Mouse (Mus musculus) kidney, adult 2 months (tissue): ENCODE measurements around the gene Sh3bgrl3. TPM values are rescaled to one million over a fixed set of nuclear protein-coding genes. Genes with fewer than 3 reads are reported as not detected.

Experiments
- DNase-seq: peaks from one replicate; pipeline ENCODE4 v3.0.0; 2021
- H3K27ac ChIP-seq: fragments of 200-500 bp; 2 replicates; pipeline ENCODE4 v1.5.1; 2012; ENCODE audit warnings: low read depth, low read length, control low read depth, inconsistent platforms; ENCODE audit not compliant: insufficient read depth
- H3K27me3 ChIP-seq: fragments of 200-500 bp; replicated peaks from 2 replicates; pipeline ENCODE4 v1.6.1; 2012; ENCODE audit warnings: mild to moderate bottlenecking, moderate library complexity, low read length, inconsistent platforms; ENCODE audit not compliant: control insufficient read depth, insufficient read depth
- H3K36me3 ChIP-seq: fragments of 200-500 bp; 2 replicates; pipeline ENCODE4 v1.6.1; 2012; ENCODE audit warnings: mild to moderate bottlenecking, moderate library complexity, low read length, inconsistent platforms; ENCODE audit not compliant: control insufficient read depth, insufficient read depth
- H3K4me1 ChIP-seq: fragments of 200-500 bp; 2 replicates; pipeline ENCODE4 v1.6.1; 2011; ENCODE audit warnings: low read length; ENCODE audit not compliant: control insufficient read depth, insufficient read depth
- H3K4me3 ChIP-seq: fragments of 200-500 bp; 2 replicates; pipeline ENCODE4 v1.5.1; 2011; ENCODE audit warnings: mild to moderate bottlenecking, low read depth, low read length, control low read depth; ENCODE audit not compliant: insufficient read depth
- CTCF ChIP-seq: fragments of 200-500 bp; conservative IDR thresholded peaks from 2 replicates; pipeline ENCODE4 v1.5.1; 2011; ENCODE audit warnings: low read depth, mild to moderate bottlenecking, control low read depth, low read length, moderate library complexity, mixed read lengths; ENCODE audit not compliant: insufficient read depth, insufficient read length
- POLR2A ChIP-seq: fragments of 200-500 bp; IDR thresholded peaks from one replicate; pipeline ENCODE4 v1.6.1; 2011; ENCODE audit warnings: low read depth, low read length, control low read depth
- WGBS: fragments of 180-500 bp; shearing (Covaris S2); methylation state at CpG from one replicate; pipeline ENCODE4 v1.1.7; 2018; 5-methylcytosine and 5-hydroxymethylcytosine counted together
- polyA plus RNA-seq: library from polyadenylated mRNA; depleted of rRNA; stranded (reverse); fragments of >200 nt; gene quantifications from 2 replicates; pipeline ENCODE4 v1.2.3, GENCODE M21; 2012

The Sh3bgrl3 gene
- polyA plus RNA-seq, 1 experiment = 323 TPM

- Histone ChIP-seq H3K36me3 (no peaks in the 10 kb centered on the region), H3K27ac (no peak overlapping the region; the same call in 1 of the 2 replicates), H3K4me3 (peak overlapping the region; percentile 82), H3K27me3 (no peaks in the 10 kb centered on the region), H3K4me1 (no peaks in the 10 kb centered on the region; the same call in 1 of the 2 replicates)
- 47% methylated on average over 8 of the region's 8 CpGs for WGBS
- TF ChIP-seq CTCF (no peak), POLR2A (no peak)
- no peak for DNase-seq
Measured at GRCm38 (mm10) chr4:134127793-134128192, 796 bp downstream of the Sh3bgrl3 start.

- DNase-seq = no peak
- TF ChIP-seq CTCF = no peak
- no peak for TF ChIP-seq POLR2A
- 81% methylated on average over 7 of the region's 7 CpGs for WGBS
- H3K27me3 ChIP-seq = no peaks in the 10 kb centered on the region
- H3K4me1 ChIP-seq = no peaks in the 10 kb centered on the region; the same call in 1 of the 2 replicates
- H3K27ac ChIP-seq = no peak overlapping the region
- H3K36me3 ChIP-seq = no peaks in the 10 kb centered on the region
- H3K4me3 ChIP-seq = no peak overlapping the region
Measured at GRCm38 (mm10) chr4:134127121-134127455, 1.5 kb downstream of the Sh3bgrl3 start.

- DNase-seq = no peak
- H3K4me1 ChIP-seq = no peaks in the 10 kb centered on the region; the same call in 1 of the 2 replicates
- WGBS = 90% methylated on average over 21 of the region's 21 CpGs
- H3K36me3 ChIP-seq = no peaks in the 10 kb centered on the region
- no peak overlapping the region for H3K27ac ChIP-seq
- no peak overlapping the region for H3K4me3 ChIP-seq
- TF ChIP-seq CTCF = no peak
- no peaks in the 10 kb centered on the region for H3K27me3 ChIP-seq
Measured at GRCm38 (mm10) chr4:134126300-134127120, 2.1 kb downstream of the Sh3bgrl3 start.

GRCm38 (mm10) chr4:134125383-134126060, 3.1 kb downstream of the Sh3bgrl3 start:
- Histone ChIP-seq H3K4me3 (no peak overlapping the region), H3K27me3 (no peaks in the 10 kb centered on the region), H3K4me1 (no peaks in the 10 kb centered on the region), H3K27ac (no peak overlapping the region), H3K36me3 (no peaks in the 10 kb centered on the region)
- TF ChIP-seq CTCF (no peak), POLR2A (no peak)
- no peak for DNase-seq
- 86% methylated on average over 15 of the region's 15 CpGs for WGBS

GRCm38 (mm10) chr4:134123680-134124551, 4.7 kb downstream of the Sh3bgrl3 start:
- peak; percentile 90 for TF ChIP-seq CTCF
- no peak for TF ChIP-seq POLR2A
- no peak for DNase-seq
- Histone ChIP-seq H3K27ac (no peak overlapping the region), H3K4me3 (no peak overlapping the region), H3K27me3 (no peaks in the 10 kb centered on the region), H3K4me1 (no peaks in the 10 kb centered on the region), H3K36me3 (no peaks in the 10 kb centered on the region)
- 23% methylated on average over 17 of the region's 17 CpGs for WGBS

GRCm38 (mm10) chr4:134123147-134123546, 5.4 kb downstream of the Sh3bgrl3 start:
- TF ChIP-seq CTCF = no peak
- TF ChIP-seq POLR2A = no peak
- Histone ChIP-seq H3K27me3 (no peaks in the 10 kb centered on the region), H3K4me1 (no peaks in the 10 kb centered on the region), H3K27ac (no peak overlapping the region), H3K4me3 (no peak overlapping the region), H3K36me3 (no peaks in the 10 kb centered on the region)
- no peak for DNase-seq
- WGBS = 97% methylated on average over 6 of the region's 6 CpGs
